In the genomic region with DNA sequence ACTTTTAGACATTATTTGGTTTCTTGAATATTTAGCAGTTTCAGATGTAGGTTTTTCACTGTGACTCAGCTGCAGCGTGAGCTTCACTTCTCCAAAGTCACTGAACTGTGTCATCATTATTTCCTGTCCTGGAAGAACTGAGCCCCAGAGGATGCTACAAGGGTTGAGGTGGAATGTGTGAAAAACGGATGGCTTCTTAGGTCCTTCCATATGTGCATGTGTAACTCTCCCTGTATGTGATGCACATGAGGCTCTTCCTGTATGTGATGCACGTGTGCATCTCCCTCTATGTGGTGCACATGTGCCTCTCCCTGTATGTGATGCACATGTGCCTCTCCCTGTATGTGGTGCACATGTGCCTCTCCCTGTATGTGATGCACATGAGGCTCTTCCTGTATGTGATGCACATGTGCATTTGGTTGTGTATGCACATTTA, we compare ENCODE assay signal across 23 mouse cellular contexts. TPM values are rescaled to one million over a fixed set of nuclear protein-coding genes. Genes with fewer than 3 reads are reported as not detected.
A peak's percentile ranks its signal among the peaks of the same experiment; 100 is the strongest.
DNase-seq lines count a peak whose midpoint lies in the region; ATAC-seq and TF ChIP-seq lines count a peak whose summit lies in the region.
"Had no signal": no experiment of that assay in that cellular context is flagged by ENCODE, and none has a peak within 500 bp of the region (broad histone marks: within the 10 kb centered on the region; RNA-seq: fewer than 3 reads in every experiment).

No protein-coding gene starts in this region.

- H3K4me2 ChIP-seq in liver, postnatal 0 days (ENCODE audit: low read depth, low read length): no peak overlapping the region
- no peak overlapping the region for H3K4me2 ChIP-seq in liver, embryonic 12.5 days
- H3K4me2 ChIP-seq: intestine, embryonic 15.5 days; midbrain, embryonic 12.5 days; neural tube, embryonic 12.5 days; stomach, embryonic 15.5 days had no signal

- H3K9ac ChIP-seq in liver, postnatal 0 days (replicated peaks): no peak overlapping the region
- H3K9ac ChIP-seq in liver, embryonic 12.5 days: no peak overlapping the region
- H3K9ac ChIP-seq: intestine, embryonic 15.5 days; midbrain, embryonic 12.5 days; neural tube, embryonic 12.5 days; stomach, embryonic 15.5 days had no signal

- no peak for TF ChIP-seq EP300 in liver, postnatal 0 days (IDR thresholded peaks at IDR 0.05; ENCODE audit: low read depth)

- no peak overlapping the region for H3K4me3 ChIP-seq in liver, postnatal 0 days (ENCODE audit: low read depth, low read length)
- H3K4me3 ChIP-seq in liver, embryonic 12.5 days: no peak overlapping the region
- H3K4me3 ChIP-seq: intestine, embryonic 15.5 days; midbrain, embryonic 12.5 days; neural tube, embryonic 12.5 days; stomach, embryonic 15.5 days had no signal

- WGBS in liver, postnatal 0 days (ENCODE audit: insufficient replicate concordance): 35% methylated on average over 3 of the region's 3 CpGs
- 41% methylated on average over 3 of the region's 3 CpGs for WGBS in liver, embryonic 12.5 days (ENCODE audit: insufficient replicate concordance)

- ATAC-seq in liver, postnatal 0 days: peak; percentile 25; the same call in 1 of the 2 replicates
- ATAC-seq in liver, embryonic 12.5 days: no peak
- peak; percentile 25 for ATAC-seq in CD4-positive, CD25-positive, alpha-beta regulatory T cell, adult 4 months
- peak; percentile 96 for ATAC-seq in granulocyte monocyte progenitor cell, adult 5-6 weeks (replicated peaks; ENCODE audit: poor library complexity, severe bottlenecking)
- ATAC-seq in monocyte, adult 5-6 weeks (replicated peaks; ENCODE audit: insufficient number of reproducible peaks, low FRiP score, low TSS enrichment, poor library complexity, severe bottlenecking): peak; percentile 86
- ATAC-seq: forebrain, embryonic 14.5 days; intestine, embryonic 15.5 days had no signal

- no peaks in the 10 kb centered on the region for H3K36me3 ChIP-seq in liver, postnatal 0 days (replicated peaks; ENCODE audit: insufficient read depth, low read length)
- H3K36me3 ChIP-seq in liver, embryonic 12.5 days: no peaks in the 10 kb centered on the region
- H3K36me3 ChIP-seq: intestine, embryonic 15.5 days; midbrain, embryonic 12.5 days; neural tube, embryonic 12.5 days; stomach, embryonic 15.5 days had no signal

- H3K4me1 ChIP-seq in liver, postnatal 0 days (ENCODE audit: insufficient read depth): peaks cover 7% of the 10 kb centered on the region
- H3K4me1 ChIP-seq in liver, embryonic 12.5 days: no peaks in the 10 kb centered on the region
- H3K4me1 ChIP-seq: intestine, embryonic 15.5 days; midbrain, embryonic 12.5 days; neural tube, embryonic 12.5 days; stomach, embryonic 15.5 days had no signal

- no peak overlapping the region for H3K27ac ChIP-seq in liver, postnatal 0 days (ENCODE audit: low read depth)
- H3K27ac ChIP-seq in liver, embryonic 12.5 days: no peak overlapping the region
- H3K27ac ChIP-seq: intestine, embryonic 15.5 days; midbrain, embryonic 12.5 days; neural tube, embryonic 12.5 days; stomach, embryonic 15.5 days had no signal

- intact Hi-C loops in gastrocnemius, postnatal 14 days (cut with DNase I; ENCODE audit: low total_unique reads): no loop called here

- no peak for DNase-seq in liver, postnatal 0 days
- no peak for DNase-seq in gastrocnemius, adult 18-20 months (ENCODE audit: low spot score)
- DNase-seq in gastrocnemius, postnatal 14 days: no peak
- DNase-seq in cerebellum, adult 9-11 months: no peak
- DNase-seq: cerebellum, adult 9-10 months; embryo, embryonic 11 days; gastrocnemius, postnatal 25 days; kidney, postnatal 14 days; liver; right cerebral cortex, postnatal 4 days; thymus, postnatal 14 days had no signal

- no peaks in the 10 kb centered on the region for H3K27me3 ChIP-seq in liver, postnatal 0 days (ENCODE audit: insufficient read depth, low read length)
- no peaks in the 10 kb centered on the region for H3K27me3 ChIP-seq in liver, embryonic 12.5 days (replicated peaks)
- H3K27me3 ChIP-seq: intestine, embryonic 15.5 days; midbrain, embryonic 12.5 days; neural tube, embryonic 12.5 days had no signal

- no peak for TF ChIP-seq CTCF in liver, postnatal 0 days (IDR thresholded peaks at IDR 0.05; ENCODE audit: low read depth)

- H3K9me3 ChIP-seq in liver, postnatal 0 days (ENCODE audit: low read length): no peaks in the 10 kb centered on the region
- no peaks in the 10 kb centered on the region for H3K9me3 ChIP-seq in liver, embryonic 12.5 days (replicated peaks)
- H3K9me3 ChIP-seq: intestine, embryonic 15.5 days; midbrain, embryonic 12.5 days; neural tube, embryonic 12.5 days; stomach, embryonic 15.5 days had no signal

RNA-seq across cellular contexts. Expression of a gene that starts 13.1 kb away (rescaled TPM):
- 3.0 and 3.6 TPM in 2 replicates for polyA plus RNA-seq in liver, postnatal 0 days (2015; fragmentation: Nextera tagmentation; extraction: Ambion mirVana)
- 2.0 TPM in 2 replicates for polyA plus RNA-seq in liver, embryonic 12.5 days (2016; fragmentation: Nextera tagmentation; extraction: Ambion mirVana)
- 100 to 1,000 TPM; 350 to 445 TPM for polyA plus RNA-seq in CD4-positive, CD25-positive, alpha-beta regulatory T cell, adult 4 months (2017; shearing (Covaris generic))
- 69.0 and 80.1 TPM in 2 replicates for total RNA-seq in granulocyte monocyte progenitor cell, adult 5-6 weeks (2014; fragmentation: Nextera tagmentation)
- 42.2 and 65.5 TPM in 2 replicates for total RNA-seq in granulocyte monocyte progenitor cell, adult 5-6 weeks (2017)
- total RNA-seq in monocyte, adult 5-6 weeks (2017): 145 to 249 TPM (median 169 TPM) in 3 replicates
- total RNA-seq in gastrocnemius, adult 18-20 months (2021): under 1 TPM; 0.17 to 0.25 TPM
- total RNA-seq in gastrocnemius, postnatal 14 days (2021): under 1 TPM; 0.37 to 0.75 TPM
- polyA plus RNA-seq: hindbrain, embryonic 11.5 days had no signal

RNA-seq across cellular contexts. Expression of a gene that starts 40.3 kb away (rescaled TPM):
- 0.07 and 0.54 TPM in 2 replicates for polyA plus RNA-seq in liver, postnatal 0 days (2015; fragmentation: Nextera tagmentation; extraction: Ambion mirVana)
- 1.6 and 1.7 TPM in 2 replicates for polyA plus RNA-seq in liver, embryonic 12.5 days (2016; fragmentation: Nextera tagmentation; extraction: Ambion mirVana)
- polyA plus RNA-seq in CD4-positive, CD25-positive, alpha-beta regulatory T cell, adult 4 months (2017; shearing (Covaris generic)): 1 to 10 TPM; 6.2 to 8.6 TPM
- total RNA-seq in granulocyte monocyte progenitor cell, adult 5-6 weeks (2014; fragmentation: Nextera tagmentation): not detected in 2 replicates
- not detected in 2 replicates for total RNA-seq in granulocyte monocyte progenitor cell, adult 5-6 weeks (2017)
- 0.39 to 2.8 TPM in 2 of 3 replicates, not detected in the other for total RNA-seq in monocyte, adult 5-6 weeks (2017)
- total RNA-seq in gastrocnemius, adult 18-20 months (2021): under 1 TPM in 1 of 2 experiments, not detected in 1; 0.55 TPM
- under 1 TPM in 1 of 2 experiments, not detected in 1; 0.33 TPM for total RNA-seq in gastrocnemius, postnatal 14 days (2021)
- total RNA-seq: adrenal gland, adult 18-20 months had no signal
- polyA plus RNA-seq: forebrain, embryonic 14.5 days; lung, embryonic 16.5 days; neural tube, embryonic 12.5 days had no signal

RNA-seq across cellular contexts. Expression of a gene that starts 41.2 kb away (rescaled TPM):
- polyA plus RNA-seq in liver, postnatal 0 days (2015; fragmentation: Nextera tagmentation; extraction: Ambion mirVana): 3.4 and 3.8 TPM in 2 replicates
- 6.7 and 7.2 TPM in 2 replicates for polyA plus RNA-seq in liver, embryonic 12.5 days (2016; fragmentation: Nextera tagmentation; extraction: Ambion mirVana)
- 10 to 100 TPM; 10.5 to 11.2 TPM for polyA plus RNA-seq in CD4-positive, CD25-positive, alpha-beta regulatory T cell, adult 4 months (2017; shearing (Covaris generic))
- total RNA-seq in granulocyte monocyte progenitor cell, adult 5-6 weeks (2014; fragmentation: Nextera tagmentation): 30.6 and 37.7 TPM in 2 replicates
- 59.6 and 63.9 TPM in 2 replicates for total RNA-seq in granulocyte monocyte progenitor cell, adult 5-6 weeks (2017)
- 39.6 to 51.5 TPM (median 41.7 TPM) in 3 replicates for total RNA-seq in monocyte, adult 5-6 weeks (2017)
- total RNA-seq in gastrocnemius, adult 18-20 months (2021): 1 to 10 TPM; 6.9 to 7.9 TPM
- 1 to 10 TPM; 6.0 to 7.2 TPM for total RNA-seq in gastrocnemius, postnatal 14 days (2021)

Comparison
In these comparisons a context has a peak if more than half of its experiments do, and no peak if none do; other contexts are left out.
1. RNA of a gene that starts 13.1 kb away (total RNA-seq): 145 to 249 TPM in monocyte, adult 5-6 weeks and 42.2 to 80.1 TPM in granulocyte monocyte progenitor cell, adult 5-6 weeks; 0.37 to 0.75 TPM in gastrocnemius, postnatal 14 days and 0.17 to 0.25 TPM in gastrocnemius, adult 18-20 months; every median in the first group is over 10 times any median in the second.